Mouse (Mus musculus) adipocyte (in vitro differentiated cells): ENCODE measurements around the gene Ctf2.

Experiments used
- DNase-seq: peaks from one replicate; pipeline ENCODE4 v3.0.0-alpha.2; 2016; ENCODE audit warnings: low spot score

Ctf2 gene

GRCm38 (mm10) chr7:127760478-127760877, 28.5 kb upstream of the Ctf2 start:
- no peak for DNase-seq

DNA sequence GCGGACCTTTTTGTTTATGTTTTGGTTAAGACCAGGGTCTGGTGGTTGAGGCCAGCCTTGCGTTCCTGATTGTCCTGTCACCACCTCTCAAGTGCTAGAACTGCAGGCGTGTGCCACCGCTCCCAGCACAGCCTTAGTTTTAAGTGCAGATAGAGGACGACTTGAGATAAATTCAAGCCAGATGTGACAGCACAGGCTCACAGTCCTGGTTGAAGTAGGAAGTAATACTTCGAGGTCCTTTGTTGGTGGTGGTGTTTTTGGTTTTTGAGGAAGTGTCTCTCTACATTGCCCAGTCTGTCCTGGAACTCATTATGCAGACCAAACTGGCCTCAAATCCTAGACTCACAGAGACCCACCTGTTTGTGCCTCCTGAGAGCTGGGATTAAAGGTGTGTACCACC, 27.8 kb upstream of the Ctf2 start:
- no peak for DNase-seq

- DNase-seq, result no peak
Measured at GRCm38 (mm10) chr7:127753741-127754140, 21.8 kb upstream of the Ctf2 start.

GRCm38 (mm10) chr7:127753158-127753557, 21.2 kb upstream of the Ctf2 start:
- DNase-seq, result no peak

DNA sequence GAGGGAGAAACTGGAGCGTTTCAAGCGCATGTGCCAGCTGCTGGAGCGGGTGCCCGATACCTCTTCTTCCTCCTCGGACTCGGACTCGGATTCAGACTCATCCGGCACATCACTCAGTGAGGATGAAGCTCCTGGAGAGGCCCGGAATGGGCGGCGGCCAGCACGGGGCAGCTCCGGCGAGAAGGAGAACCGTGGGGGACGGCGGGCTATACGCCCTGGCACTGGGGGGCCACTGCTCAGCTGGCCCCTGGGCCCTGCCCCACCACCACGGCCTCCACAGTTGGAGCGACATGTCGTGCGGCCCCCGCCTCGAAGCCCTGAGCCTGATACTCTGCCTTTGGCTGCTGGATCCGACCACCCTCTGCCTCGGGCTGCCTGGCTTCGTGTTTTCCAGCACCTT, 20.1 kb upstream of the Ctf2 start:
- DNase-seq, result no peak

GRCm38 (mm10) chr7:127751619-127752018, 19.7 kb upstream of the Ctf2 start:
- DNase-seq, result no peak

DNA sequence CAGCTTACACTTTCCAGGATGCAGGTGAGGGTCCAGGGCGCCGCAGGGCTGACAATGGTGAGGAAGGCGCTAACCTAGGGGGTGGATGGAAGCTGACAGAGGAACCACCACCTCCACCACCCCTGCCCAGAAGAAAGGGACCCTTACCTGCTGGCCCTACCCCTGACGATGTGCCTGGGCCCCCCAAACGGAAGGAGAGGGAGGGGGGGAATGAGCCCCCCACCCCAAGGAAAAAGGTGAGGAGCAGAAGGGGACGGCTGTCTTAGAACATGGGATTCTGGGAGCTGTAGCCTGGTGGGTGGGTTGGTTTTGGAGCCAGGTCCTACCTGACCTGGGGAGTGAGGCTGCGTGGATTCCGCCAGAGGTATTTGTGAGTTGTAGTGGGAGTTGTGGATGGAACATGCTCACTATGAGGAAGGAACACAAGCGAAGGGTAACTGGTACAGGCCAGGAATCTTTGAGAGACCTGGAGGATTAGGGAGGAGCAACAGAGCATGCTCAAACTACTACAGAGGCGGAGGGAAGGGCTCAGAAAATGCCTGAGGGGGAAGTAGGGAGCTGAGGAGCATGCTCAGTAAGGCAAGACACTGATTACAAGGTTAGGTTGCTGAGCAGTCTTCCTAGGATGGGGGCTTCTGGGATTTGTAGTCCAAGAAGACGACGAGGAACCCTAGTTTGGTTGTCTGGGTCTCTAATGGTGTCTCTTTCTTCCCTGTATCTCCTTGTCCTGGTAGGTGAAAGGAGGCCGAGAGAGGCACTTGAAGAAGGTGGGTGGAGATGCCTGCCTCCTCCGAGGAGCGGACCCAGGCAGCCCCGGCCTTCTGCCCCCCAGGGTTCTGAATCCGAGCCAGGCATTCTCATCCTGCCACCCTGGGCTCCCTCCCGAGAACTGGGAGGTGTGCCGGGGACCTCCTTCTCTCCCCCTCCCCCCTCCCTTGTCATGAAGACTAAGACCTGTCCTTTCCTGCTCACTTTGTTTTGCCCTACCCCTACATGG, 18.5 kb upstream of the Ctf2 start:
- no peak for DNase-seq

- no peak for DNase-seq
Measured at GRCm38 (mm10) chr7:127748235-127748560, 16.2 kb upstream of the Ctf2 start.

GRCm38 (mm10) chr7:127747559-127748234, 15.7 kb upstream of the Ctf2 start:
- DNase-seq, result no peak

DNA sequence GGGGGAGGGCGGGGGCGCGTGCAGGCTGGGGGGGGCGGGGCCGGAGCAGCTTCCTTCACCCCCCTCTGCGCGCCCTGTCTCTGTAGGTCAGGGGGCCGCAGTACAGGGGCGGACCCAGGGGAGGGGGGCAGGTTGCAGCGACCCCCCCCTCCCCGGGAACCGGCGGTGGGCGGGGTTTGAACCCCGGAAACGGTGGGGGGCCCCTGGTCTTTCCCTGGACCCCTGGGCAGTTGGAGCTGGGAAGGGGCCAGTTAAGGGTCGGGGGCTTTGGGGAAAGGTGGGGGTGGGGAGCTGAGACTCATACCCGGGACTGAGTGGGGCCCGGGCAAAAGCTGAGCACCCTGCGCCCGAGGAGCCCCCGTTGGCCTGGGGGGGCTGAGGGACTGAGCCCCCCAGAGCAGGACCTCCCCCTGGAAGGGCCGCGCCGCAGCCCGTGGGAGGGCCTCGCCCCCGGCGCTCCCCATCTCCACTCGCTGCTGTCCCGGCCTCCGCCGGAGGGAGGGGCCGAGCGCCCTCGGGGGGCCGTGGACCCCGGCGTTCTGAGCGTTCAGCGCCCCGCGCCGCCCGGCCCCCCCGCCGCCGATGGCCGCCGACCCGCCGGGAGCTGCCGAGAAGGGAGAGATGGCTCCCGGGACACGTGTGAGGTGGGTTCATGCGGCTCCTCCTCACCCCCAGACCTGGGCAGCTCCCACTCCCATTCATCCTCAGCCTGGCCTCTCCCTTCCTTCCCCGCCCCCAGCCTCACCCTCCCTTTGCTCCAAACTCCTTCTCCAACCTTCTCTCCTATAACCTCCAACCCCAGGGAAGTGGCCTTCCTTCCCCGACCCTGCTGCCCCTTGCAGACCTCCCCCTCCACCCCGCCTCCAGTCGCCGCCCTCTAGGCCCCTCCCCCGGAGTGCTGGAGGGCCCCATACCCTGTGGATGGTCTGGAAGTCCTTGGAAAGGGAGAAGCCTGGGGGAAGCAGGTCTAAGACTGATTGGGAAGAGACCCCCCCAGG, 14.8 kb upstream of the Ctf2 start:
- DNase-seq, result no peak

GRCm38 (mm10) chr7:127745652-127746493, 13.9 kb upstream of the Ctf2 start:
- DNase-seq, result peak; percentile 98

- peak; percentile 96 for DNase-seq
Measured at GRCm38 (mm10) chr7:127745251-127745651, 13.3 kb upstream of the Ctf2 start.

- peak; percentile 75 for DNase-seq
Measured at GRCm38 (mm10) chr7:127744366-127745045, 12.5 kb upstream of the Ctf2 start, which contains the start of gene Fbxl19. Gene Fbxl19 (plus strand): TSS chr7:127744543.

- DNase-seq, result no peak
Measured at GRCm38 (mm10) chr7:127730170-127730569, 1.8 kb downstream of the Ctf2 start.

DNA sequence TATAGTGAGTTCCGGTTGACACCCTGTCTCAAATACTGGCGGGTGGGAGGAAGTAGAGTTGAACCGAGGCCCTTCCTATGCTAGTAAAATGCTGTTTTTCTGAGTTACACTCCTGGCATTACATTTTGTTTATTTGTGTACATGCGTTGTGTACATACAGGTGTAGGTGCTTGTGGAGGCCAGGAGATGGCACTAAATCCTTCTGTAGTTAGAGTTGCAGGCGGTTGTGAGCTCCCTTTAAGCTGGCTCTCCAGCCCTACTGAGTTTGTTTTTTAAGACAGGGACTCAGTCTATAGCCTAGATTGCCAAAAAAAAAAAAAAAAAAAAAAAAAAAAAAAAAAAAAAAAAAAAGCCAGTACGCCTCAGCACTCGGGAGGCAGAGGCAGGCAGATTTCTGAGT, 4.1 kb downstream of the Ctf2 start:
- no peak for DNase-seq

- DNase-seq, result no peak
Measured at GRCm38 (mm10) chr7:127725924-127726323, 6.0 kb downstream of the Ctf2 start.

- no peak for DNase-seq
Measured at GRCm38 (mm10) chr7:127725490-127725889, 6.5 kb downstream of the Ctf2 start.

DNA sequence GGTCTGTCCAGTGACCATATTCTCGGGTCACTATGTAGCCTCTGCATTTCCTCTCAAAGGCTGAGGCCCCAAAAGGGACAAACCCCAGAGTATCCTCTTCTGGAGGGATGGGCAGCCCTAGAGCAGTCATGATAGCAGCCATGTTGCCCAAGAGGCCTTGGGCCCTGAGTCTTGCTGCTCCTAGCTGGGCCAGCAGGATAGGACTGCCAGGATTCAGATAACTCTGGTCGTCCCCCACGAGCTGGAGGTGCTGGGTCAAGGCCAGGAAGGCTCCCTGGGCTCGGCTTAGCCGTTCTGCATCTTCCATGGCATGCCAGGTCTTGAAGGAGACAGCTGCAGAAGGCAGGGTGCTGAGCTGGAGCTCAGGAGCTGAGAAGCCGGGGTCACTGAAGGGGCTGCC, 12.7 kb downstream of the Ctf2 start:
- DNase-seq, result no peak

GRCm38 (mm10) chr7:127718339-127718738, 13.6 kb downstream of the Ctf2 start:
- DNase-seq, result no peak

GRCm38 (mm10) chr7:127716992-127717391, 15.0 kb downstream of the Ctf2 start:
- no peak for DNase-seq
